Mouse (Mus musculus): ENCODE results near the gene Ehbp1. TPM values are rescaled to one million over a fixed set of nuclear protein-coding genes. Genes with fewer than 3 reads are reported as not detected.

The Ehbp1 gene
- total RNA-seq, 2 experiments from 2014 or later: 52.6 to 57.5 TPM

DNA sequence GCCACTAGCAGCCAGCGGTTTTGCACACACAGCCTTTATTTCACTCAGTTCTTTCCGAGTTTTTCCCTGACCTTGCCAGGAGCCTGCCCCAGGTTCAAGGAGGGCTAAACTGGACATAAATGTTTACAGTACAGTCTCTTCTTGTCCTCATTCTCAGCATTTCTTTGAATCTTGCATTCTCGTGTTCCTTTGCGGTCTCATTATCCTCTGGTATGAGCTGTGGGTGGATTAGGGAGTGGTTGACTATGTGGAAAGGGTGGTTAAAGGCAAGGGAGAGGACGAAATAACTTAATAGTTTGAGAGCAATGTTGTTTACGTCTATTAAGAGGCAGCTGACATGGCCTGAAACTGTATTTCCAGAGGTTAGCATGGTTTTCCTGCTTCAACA lies 54.6 kb downstream of the Ehbp1 start:
- intact Hi-C loops (cut with DNase I): loop anchor here (2.0 to 10.0 kb wide), 4 partner anchors 65 to 687 kb away; partner anchors contain the start of genes Tmem17 and Zrsr1
- no peak for DNase-seq (ENCODE audit: low spot score in 2 of 2)

DNA sequence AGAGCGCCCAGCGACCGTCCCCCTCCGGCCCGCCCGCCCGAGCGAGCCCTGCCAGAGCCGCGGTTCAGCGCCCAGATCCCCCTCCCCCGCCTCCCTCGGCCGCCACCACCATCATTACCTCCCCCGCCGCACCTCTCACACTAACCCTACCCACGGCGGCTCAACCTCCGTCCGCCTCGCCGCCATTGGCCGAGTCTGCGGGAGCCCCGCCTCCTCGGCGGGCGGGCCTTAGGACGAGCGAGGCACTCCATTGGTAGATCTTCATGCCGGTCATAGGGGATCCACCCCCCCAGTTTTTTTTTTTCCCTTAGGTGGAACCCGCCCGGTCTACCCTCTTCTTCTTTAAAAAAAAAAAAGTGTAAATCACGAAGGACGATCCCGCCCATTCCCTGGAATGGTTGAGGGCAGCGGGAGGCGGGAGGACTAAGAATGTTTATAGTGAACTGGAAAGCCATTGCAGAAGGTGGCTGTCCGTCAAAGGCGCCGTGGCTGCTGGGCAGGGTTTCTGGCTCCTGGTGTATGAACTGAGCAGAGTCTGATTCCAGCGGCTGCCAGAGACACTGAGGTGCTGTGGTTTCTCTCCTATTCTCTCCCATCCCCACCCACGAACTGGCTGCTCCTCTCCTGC lies 55.1 kb downstream of the Ehbp1 start:
- peak; percentile 96 to 97 for DNase-seq (ENCODE audit: low spot score in 2 of 2)
- intact Hi-C loops (cut with DNase I): loop anchor here (2.0 to 10.0 kb wide), 4 partner anchors 65 to 688 kb away; partner anchors contain the start of genes Tmem17 and Zrsr1

DNA sequence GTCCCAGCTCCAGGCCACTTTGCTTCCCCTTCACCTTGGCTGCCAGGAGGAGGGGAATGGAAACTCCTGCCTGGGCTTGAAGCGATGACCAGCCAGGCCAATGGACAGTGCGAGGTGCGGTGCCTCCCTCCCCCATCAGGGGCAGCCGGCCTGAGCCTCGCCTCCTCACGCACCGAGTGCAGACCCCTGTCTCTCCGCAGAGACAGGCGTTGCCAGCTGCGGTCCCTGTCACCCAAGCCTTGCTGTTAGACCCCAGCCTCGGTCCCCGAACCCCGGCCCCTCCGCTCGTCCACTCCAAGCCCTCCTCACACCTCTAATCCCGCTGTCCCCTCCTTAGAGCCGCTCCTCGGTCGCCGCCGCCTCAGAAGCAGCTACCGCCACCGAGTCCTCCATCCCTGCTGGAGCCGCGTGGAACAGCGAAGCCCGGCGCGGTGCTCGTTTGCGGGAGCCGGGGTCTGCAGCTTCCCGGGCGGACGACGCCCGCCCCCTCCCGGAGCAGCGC lies 55.7 kb downstream of the Ehbp1 start:
- peak; percentile 14 to 35 for DNase-seq (ENCODE audit: low spot score in 2 of 2)
- intact Hi-C loops (cut with DNase I): loop anchor here (2.0 to 10.0 kb wide), 4 partner anchors 66 to 688 kb away; partner anchors contain the start of genes Tmem17 and Zrsr1

DNA sequence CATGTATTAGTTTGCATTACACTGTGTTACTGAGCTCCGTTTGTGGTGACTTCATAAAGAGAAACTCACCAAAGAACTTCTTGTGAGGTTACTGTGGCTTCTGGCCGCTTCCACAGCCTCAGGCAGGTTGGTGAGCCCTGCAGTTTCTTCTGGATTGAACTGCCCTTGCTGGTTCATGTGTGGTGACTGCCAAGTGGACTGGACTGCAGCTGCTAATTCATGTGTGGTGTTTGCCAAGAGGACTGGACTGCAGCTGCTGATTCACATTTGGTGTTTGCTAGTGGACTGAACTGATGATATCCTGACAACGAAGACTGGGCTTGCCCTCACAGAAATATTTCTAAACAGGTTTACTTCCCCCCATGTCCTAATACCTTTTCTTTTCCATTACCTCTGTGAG lies 65.4 kb downstream of the Ehbp1 start:
- intact Hi-C loops (cut with DNase I): no loop called here
- DNase-seq (ENCODE audit: low spot score in 2 of 2): no peak

DNA sequence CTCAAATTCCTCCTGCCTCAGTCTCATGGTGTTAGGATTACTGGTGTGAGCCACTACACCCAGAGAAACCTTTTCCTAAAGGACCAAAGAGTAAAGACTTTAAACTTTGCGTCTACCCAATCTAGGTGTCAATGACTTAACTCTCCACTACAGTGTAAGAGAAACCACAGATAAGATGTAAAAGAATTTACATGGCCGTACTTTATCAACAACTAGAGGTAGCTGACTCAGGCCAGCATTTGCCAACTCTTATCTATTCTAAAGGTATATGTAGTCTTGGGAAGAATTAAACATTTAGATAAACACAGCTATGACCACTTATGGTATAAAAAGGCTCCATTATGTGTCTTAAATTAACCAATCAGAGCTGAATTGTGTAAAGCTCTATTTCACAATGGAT lies 67.9 kb downstream of the Ehbp1 start:
- no peak for DNase-seq (ENCODE audit: low spot score in 2 of 2)
- intact Hi-C loops (cut with DNase I): no loop called here

DNA sequence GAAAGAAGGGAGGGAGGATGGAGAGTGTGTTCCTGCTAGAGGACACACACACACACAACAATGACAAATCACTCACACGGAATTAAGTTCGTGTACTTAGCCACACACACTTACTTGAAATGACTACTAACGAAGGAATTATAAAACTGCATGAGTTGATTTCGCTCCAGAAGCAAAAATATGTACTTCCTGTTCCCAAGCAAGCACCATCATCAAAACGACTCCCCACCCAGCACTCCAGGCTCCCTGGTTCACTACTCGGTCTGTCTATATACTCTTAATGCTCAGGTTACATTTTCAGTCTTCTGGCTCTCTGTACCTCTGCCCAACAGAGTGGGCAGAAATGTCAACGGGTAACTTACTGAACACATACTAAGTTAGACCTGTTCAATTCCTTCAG lies 68.7 kb downstream of the Ehbp1 start:
- DNase-seq (ENCODE audit: low spot score in 2 of 2): no peak
- intact Hi-C loops (cut with DNase I): no loop called here

DNA sequence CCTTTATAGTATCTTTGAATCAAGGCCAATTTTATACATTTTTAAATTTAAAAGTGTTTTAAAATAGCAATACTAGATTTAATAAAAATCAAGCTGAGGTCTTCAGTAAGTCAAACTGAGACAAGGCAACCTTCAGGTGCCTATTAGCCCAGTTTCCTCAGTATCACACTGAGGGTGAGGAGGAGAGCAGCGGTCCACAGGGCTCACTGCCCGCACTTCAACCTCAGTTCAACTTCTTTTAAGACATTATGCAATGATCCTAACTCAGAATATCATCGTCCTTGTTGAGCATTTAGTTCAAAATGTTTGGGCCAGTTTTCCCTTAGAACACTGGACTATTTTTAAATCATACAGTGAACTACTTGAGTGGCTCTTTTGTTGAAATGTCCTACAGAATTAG lies 70.2 kb downstream of the Ehbp1 start:
- intact Hi-C loops (cut with DNase I): no loop called here
- DNase-seq (ENCODE audit: low spot score in 2 of 2): no peak

DNA sequence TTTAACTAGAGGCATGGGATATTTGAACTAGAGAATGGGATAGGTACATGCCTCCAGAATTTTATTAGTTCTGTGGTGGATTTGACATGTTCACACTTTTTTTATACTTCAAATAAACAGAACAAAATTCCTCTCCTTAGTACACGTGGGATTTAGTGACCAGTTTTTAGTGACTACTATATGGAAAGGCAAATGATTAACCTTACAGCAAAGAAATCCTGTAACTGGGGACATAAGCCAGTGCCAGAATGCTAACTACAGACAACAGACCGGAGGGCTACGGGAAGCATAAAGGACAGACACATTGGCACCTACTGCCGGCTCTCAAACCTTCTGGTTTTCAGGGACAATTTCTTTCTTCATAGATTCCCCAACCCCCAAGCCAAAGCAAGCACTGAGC lies 72.4 kb downstream of the Ehbp1 start:
- DNase-seq (ENCODE audit: low spot score in 2 of 2): no peak
- intact Hi-C loops (cut with DNase I): no loop called here

DNA sequence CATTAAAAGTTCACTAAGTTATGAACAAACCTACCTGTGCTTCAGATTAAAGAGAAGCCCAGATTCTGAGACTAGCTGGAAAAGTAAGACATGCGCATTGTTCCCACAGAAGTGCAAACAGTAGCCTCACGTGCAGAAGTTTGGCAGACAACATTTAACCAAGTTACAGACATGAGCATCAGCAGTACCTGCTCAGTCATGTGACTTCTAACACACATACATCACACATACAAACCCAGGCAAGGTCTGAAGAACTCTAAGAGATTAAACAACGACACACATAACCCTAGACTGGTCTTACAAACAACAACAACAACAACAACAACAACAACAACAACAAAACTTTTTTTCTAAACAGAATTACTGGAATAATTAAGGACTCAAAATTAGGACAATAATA lies 72.9 kb downstream of the Ehbp1 start:
- intact Hi-C loops (cut with DNase I): no loop called here
- no peak for DNase-seq (ENCODE audit: low spot score in 2 of 2)

DNA sequence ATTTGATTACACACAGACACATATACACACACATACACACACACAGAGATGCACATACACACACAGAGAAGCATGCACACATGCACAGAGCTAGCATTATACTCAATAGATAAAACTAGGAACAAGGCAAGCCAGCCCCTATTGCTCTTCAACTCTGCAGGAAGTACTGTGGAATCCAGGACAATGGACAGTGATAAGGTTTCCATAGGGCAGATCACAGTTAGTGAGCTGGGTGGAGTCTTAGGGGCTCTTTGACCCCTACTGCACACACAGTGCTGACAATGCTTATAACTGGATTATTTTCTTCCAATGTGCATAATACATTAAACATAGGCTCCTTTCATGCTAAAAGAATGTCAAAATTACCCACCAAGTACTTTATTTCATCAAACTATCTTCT lies 75.1 kb downstream of the Ehbp1 start:
- DNase-seq (ENCODE audit: low spot score in 2 of 2): no peak
- intact Hi-C loops (cut with DNase I): no loop called here

DNA sequence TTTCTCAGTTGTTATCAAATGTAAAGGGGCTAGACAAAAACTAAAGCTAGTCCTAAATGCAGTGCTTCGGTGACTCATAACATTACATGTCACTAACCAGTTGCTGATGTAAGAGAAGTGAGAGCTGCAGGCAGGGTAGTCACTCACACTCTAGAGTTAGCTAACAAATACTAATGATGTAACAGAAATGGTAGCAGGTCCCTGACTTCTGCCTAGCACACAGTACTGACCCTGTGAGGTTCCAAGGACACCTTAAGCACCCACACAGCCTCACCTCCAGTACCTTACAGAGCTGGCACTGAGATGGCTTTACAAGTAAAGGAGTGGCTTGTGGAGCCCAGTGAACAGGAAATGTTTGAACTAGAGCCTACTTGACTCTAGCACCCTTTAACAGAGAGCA lies 86.7 kb downstream of the Ehbp1 start:
- intact Hi-C loops (cut with DNase I): no loop called here
- DNase-seq (ENCODE audit: low spot score in 2 of 2): no peak

DNA sequence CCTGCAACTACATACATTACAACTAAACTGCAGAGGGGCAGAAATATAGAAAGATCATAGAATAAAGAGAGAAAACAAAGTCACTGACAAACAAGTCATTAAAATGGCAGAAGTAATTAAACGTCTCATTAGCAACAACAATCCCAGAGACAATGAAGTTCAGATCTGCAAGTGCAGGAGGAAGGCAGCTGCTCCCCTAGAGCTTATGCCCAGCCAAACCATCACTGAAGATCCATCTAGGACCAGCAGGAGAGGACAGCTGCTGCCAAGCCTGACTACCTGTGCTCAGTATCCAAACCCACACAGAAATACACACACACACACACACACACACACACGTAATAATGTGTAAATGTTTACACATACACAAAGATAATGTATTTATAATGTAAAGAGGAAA lies 92.7 kb downstream of the Ehbp1 start:
- intact Hi-C loops (cut with DNase I): no loop called here
- DNase-seq (ENCODE audit: low spot score in 2 of 2): no peak

DNA sequence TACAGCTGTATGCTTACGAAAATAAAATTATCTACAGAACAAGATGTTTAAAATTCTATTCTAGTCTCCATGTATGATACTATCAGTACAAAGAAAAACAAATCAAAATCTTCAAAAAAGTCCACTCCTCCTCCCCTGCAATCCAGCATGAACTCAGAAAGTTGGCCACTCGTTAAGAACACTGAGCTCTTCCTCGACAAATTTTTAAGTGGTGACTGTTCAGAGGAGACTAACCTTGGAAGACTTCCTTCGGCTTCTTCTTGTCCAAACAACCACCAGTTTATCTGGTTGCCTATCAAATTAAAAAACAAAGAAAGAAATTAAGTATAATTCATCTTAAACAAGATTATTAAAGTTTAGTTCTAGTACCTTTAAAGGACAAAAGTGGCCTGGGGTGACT lies 94.4 kb downstream of the Ehbp1 start:
- DNase-seq (ENCODE audit: low spot score in 2 of 2): no peak
- intact Hi-C loops (cut with DNase I): no loop called here

DNA sequence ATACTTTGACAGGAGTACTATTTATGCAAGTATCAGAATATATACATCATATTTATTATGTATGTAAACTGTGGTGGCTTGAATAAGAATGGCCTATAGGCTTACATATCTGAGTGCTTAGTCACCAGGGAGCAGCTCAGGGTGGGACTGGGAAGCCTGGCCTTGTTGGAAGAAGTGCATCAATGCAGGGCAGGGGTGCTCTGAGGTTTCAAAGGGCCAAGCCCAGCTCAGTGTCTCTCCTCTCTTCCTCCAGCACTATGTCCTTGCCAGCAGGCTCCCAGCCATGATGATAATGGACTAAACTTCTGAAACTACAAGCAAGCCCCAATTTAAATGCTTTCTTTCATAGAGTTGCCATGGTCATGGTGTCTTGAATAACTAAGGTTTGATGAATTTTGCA lies 95.0 kb downstream of the Ehbp1 start:
- no peak for DNase-seq (ENCODE audit: low spot score in 2 of 2)

DNA sequence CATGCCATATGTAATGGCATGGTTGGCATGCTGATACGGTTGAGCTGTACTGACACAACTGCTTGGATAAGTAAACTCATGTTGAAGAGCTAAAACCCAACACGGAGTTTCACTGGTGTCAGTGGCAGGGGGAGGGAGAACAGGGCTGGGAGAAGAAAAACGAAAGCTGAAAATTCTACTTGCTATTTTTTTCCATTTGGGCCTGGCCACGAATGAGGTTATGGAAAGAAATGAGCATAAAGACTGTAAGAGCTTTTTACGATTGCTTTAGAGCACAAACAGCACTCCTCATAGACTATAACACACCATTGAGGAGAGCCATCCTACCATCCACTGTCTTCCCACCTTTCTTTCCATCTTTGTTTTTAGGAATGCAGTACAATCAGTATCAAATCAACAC lies 106.5 kb downstream of the Ehbp1 start:
- no peak for DNase-seq (ENCODE audit: low spot score in 2 of 2)
- intact Hi-C loops (cut with DNase I): no loop called here

More for the DNA sequence above, 95.0 kb downstream of the Ehbp1 start:
- intact Hi-C loops (cut with DNase I): no loop called here

DNA sequence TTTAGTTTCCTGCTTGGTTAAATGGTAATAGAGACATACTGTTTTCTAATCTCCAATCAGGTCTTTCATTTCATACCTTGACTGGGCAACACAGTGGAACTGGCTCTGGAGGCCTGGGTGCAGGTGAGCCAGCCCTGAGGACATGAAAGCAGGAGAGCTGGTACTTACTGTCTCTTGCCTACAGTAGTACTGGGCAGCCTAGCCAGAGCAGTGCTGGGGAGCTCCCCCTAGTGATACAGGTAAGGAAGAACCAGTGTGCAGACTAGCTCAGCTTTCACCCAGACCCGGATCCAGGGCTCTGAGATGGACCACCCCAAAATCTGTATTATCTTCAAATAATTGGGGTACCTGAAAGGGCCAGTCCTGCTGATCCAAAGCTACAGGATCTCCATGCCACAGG lies 107.4 kb downstream of the Ehbp1 start:
- intact Hi-C loops (cut with DNase I): no loop called here

DNA sequence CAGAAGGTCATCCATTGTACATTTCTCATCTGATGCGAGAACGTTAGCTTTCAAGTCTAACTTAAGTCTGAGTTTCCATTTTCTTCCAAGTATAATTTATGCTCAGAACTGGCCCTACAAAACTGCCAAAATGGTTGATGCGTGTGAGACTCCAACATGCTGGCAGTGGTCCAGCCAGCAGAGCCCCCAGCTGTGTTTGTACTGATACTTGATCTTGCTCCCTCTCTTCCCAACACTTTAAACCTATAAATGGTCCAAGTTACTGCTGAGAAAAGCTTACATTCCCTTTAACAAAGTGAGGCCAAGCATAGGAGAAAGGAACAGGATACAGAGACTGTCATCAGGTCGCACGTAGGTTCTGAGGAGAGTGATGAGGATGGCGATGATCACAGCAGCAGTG lies 111.2 kb downstream of the Ehbp1 start:
- no peak for DNase-seq (ENCODE audit: low spot score in 2 of 2)
- intact Hi-C loops (cut with DNase I): no loop called here

More for the DNA sequence above, 107.4 kb downstream of the Ehbp1 start:
- no peak for DNase-seq (ENCODE audit: low spot score in 2 of 2)

DNA sequence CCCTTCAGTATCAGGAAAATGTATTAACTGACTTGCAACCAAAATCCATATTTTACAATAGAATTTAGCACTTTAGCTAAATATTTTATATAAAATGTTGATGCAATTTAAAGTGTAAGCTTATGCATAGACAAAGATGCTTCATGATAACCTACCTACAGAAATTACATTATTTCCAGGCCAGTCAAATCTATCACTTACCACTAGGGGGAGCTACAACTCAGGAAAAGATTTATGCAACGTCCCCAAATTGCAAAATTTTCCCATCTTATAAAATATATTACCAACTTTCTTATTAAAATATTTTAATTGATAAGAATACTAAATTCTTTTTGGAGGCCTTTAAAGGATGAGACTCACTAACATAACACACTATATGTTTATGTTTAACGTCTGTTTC lies 116.5 kb downstream of the Ehbp1 start:
- intact Hi-C loops (cut with DNase I): loop anchor here (1.0 to 10.0 kb wide), 3 partner anchors 287 to 749 kb away; partner anchors contain the start of genes Tmem17 and Zrsr1
- DNase-seq (ENCODE audit: low spot score in 2 of 2): peak in 1 of 2 experiments; percentile 59

DNA sequence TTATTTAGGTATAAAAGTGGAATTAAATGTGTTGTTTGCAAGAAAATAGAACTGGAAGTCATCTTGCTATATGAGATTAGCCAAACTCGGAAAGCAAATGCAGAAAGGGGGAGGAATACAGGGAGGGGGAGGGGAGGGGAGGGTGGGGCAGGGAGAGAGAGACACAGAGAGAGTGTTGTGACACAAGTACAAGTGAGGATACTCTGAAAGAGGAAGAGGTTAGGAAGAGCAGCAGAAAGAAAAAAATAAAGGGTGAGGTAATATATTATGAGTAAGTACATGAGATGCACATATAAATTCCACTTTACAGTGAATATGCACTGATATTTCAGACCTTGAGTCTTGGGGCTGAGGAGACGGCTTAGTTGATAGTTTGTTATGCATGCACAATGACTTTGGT lies 123.9 kb downstream of the Ehbp1 start:
- no peak for DNase-seq (ENCODE audit: low spot score in 2 of 2)
- intact Hi-C loops (cut with DNase I): no loop called here

DNA sequence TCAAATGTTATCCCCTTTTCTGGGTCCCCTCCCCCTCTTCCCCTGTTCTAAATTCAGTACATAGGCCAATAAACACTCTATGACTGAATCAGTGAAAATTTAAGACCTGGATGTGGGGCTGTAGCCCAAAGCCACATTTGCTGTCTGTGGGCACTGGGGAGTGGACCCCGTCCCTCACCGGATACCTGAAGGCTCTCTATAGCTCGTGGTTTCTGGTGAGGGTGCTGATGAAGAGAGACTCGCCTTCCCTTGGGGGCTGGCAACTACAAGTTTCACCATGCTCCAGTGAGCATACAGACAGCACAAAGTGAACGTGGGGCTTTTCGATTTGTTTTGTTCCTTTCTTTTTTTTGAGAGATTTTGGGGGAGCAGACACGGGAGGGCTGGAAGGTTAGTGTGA lies 125.2 kb downstream of the Ehbp1 start:
- DNase-seq (ENCODE audit: low spot score in 2 of 2): no peak
- intact Hi-C loops (cut with DNase I): no loop called here

DNA sequence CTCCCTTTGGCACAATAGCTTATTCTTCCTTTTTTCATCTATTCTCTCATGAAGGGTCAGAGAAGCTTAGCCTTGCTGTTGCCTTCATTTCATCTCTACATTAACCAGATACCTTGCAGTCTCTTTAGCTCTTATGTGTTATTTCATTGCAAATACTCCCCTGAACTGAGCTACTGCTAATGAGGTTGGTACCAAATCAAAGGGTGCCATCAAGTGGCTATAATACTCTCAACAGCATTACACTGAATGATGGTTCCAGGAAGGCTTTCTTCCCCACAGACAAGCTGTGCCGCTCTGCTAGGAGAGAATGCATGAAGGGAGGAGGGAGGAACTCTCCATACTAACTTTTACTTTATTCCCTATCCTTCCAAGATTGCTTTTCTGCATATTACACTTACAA lies 135.5 kb downstream of the Ehbp1 start:
- intact Hi-C loops (cut with DNase I): loop anchor here (10.0 kb wide), 1 partner anchor 542 kb away; no protein-coding TSS in a partner anchor
- DNase-seq (ENCODE audit: low spot score in 2 of 2): peak; percentile 16 to 61

DNA sequence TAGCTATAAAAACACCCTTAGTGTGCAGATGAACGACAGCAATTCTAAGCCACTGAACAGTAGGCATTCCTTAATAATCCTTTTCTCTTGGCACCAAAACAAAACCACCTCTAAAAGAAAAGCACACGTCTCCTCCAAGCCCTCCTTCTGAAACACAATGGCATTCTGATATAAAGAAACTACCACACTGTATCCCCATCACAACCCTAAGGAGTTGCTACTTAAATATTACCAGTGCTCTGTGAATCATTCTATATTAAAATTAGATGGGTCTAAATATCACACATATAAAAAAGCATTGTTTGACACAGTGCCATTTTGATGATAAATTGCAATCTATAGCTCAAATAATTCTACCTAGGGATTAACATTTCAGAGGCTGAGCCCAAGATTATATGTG lies 135.9 kb downstream of the Ehbp1 start:
- DNase-seq (ENCODE audit: low spot score in 2 of 2): no peak

More for the DNA sequence above, 135.9 kb downstream of the Ehbp1 start:
- intact Hi-C loops (cut with DNase I): loop anchor here (10.0 kb wide), 1 partner anchor 541 kb away; no protein-coding TSS in a partner anchor

All from left cerebral cortex, postnatal 25 days (tissue).